11 mouse cellular contexts compared by ENCODE assay signal in the genomic region with DNA sequence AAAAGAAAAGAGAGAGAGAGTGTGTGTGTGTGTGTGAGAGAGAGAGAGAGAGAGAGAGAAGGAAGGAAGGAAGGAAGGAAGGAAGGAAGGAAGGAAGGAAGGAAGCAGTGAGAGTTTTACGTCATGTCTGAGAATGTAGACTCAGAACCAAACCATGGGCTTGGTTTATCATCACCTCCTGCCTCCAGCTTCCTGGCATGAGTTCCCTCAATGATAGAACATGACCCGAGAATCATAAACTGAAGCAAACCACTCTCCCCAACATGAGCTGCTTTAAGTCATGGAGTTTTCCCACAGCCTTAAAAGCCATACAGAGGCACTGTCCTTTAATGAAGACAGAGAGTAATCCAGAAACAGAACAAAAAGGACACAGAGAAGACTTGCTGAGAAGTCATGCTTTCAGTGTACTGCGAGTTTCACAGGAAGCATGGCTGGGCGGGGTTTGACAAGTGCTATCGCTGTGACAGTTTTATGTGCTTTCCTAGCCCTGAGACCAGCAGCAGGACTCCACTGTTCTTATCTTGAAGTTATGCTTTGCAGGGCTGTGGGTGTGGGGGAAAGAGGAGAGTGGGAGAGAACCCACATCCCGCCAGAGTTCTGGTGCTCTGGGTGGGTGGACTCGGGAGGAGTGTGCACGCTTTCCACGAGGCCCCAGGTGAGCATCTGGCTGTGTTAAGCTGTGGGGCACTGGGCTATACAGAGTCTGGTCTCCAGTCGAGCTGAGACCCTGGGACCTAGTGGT. TPM values are rescaled to one million over a fixed set of nuclear protein-coding genes. Genes with fewer than 3 reads are reported as not detected.
DNase-seq lines count a peak whose midpoint lies in the region; ATAC-seq and TF ChIP-seq lines count a peak whose summit lies in the region.
"Had no signal": no experiment of that assay in that cellular context is flagged by ENCODE, and none has a peak within 500 bp of the region (broad histone marks: within the 10 kb centered on the region; RNA-seq: fewer than 3 reads in every experiment).

No protein-coding gene starts in this region.

- no peak overlapping the region for H3K4me3 ChIP-seq in heart, embryonic 10.5 days
- no peak overlapping the region for H3K4me3 ChIP-seq in gastrocnemius, adult 2 months
- H3K4me3 ChIP-seq: hindbrain, embryonic 15.5 days; midbrain, embryonic 13.5 days had no signal

- H3K9me3 ChIP-seq in heart, embryonic 10.5 days = no peaks in the 10 kb centered on the region
- H3K9me3 ChIP-seq: hindbrain, embryonic 15.5 days; midbrain, embryonic 13.5 days had no signal

- H3K27me3 ChIP-seq in heart, embryonic 10.5 days (ENCODE audit: insufficient read depth, poor library complexity, severe bottlenecking) = no peaks in the 10 kb centered on the region
- H3K27me3 ChIP-seq: hindbrain, embryonic 15.5 days; midbrain, embryonic 13.5 days had no signal

- WGBS in heart, embryonic 10.5 days = 57% methylated on average over 10 of the region's 10 CpGs

- TF ChIP-seq CTCF in gastrocnemius, adult 2 months (IDR thresholded peaks at IDR 0.05) = no peak

- ATAC-seq in CD4-positive, CD25-positive, alpha-beta regulatory T cell, adult 4 months = peak; percentile 77
- ATAC-seq in hematopoietic stem cell, adult 5-6 weeks (replicated peaks in 1 of 2; ENCODE audit: insufficient read depth in 1 of 2, low FRiP score in 2 of 2, low TSS enrichment in 1 of 2, low read depth in 1 of 2, poor library complexity in 2 of 2, severe bottlenecking in 2 of 2) = peak; percentile 29 to 72; a peak in 2 of 4 replicates
- ATAC-seq in monocyte, adult 5-6 weeks (replicated peaks; ENCODE audit: insufficient number of reproducible peaks, low FRiP score, low TSS enrichment, poor library complexity, severe bottlenecking) = peak; percentile 61; the same call in 1 of the 2 replicates
- no peak for ATAC-seq in frontal cortex, adult (ENCODE audit: low TSS enrichment)
- ATAC-seq: midbrain, embryonic 13.5 days had no signal

- H3K4me1 ChIP-seq in heart, embryonic 10.5 days = peaks cover 15% of the 10 kb centered on the region
- H3K4me1 ChIP-seq: hindbrain, embryonic 15.5 days; midbrain, embryonic 13.5 days had no signal

- H3K36me3 ChIP-seq in heart, embryonic 10.5 days = no peaks in the 10 kb centered on the region
- H3K36me3 ChIP-seq: hindbrain, embryonic 15.5 days; midbrain, embryonic 13.5 days had no signal

- intact Hi-C loops in gastrocnemius, adult 2 months (cut with DNase I) = no loop called here

- no peak for DNase-seq in heart, embryonic 10.5 days (ENCODE audit: low spot score)
- DNase-seq in heart, postnatal 4 days = no peak
- no peak for DNase-seq in gastrocnemius, adult 2 months
- DNase-seq in ovary, adult 18-20 months (ENCODE audit: low spot score) = no peak
- DNase-seq: cerebellum, postnatal 10 days had no signal

- peak overlapping the region; percentile 80 for H3K27ac ChIP-seq in heart, embryonic 10.5 days
- H3K27ac ChIP-seq in gastrocnemius, adult 2 months = no peak overlapping the region
- H3K27ac ChIP-seq: hindbrain, embryonic 15.5 days; midbrain, embryonic 13.5 days had no signal

RNA-seq across cellular contexts. Expression of a gene that starts 9.7 kb away (rescaled TPM):
- polyA plus RNA-seq in heart, embryonic 10.5 days (2016; fragmentation: Nextera tagmentation; extraction: Ambion mirVana) = 4.2 and 4.4 TPM in 2 replicates
- total RNA-seq in heart, postnatal 4 days (2021) = 1 to 10 TPM; 6.8 TPM
- 10 to 100 TPM; 21.9 to 23.4 TPM for polyA plus RNA-seq in CD4-positive, CD25-positive, alpha-beta regulatory T cell, adult 4 months (2017; shearing (Covaris generic))
- total RNA-seq in hematopoietic stem cell, adult 5-6 weeks (2017) = 17.5 and 22.2 TPM in 2 replicates
- total RNA-seq in monocyte, adult 5-6 weeks (2017) = 145 to 315 TPM (median 203 TPM) in 3 replicates
- total RNA-seq in gastrocnemius, adult 2 months (2021) = 1 to 10 TPM; 1.5 to 2.3 TPM

RNA-seq across cellular contexts. Expression of a gene that starts 28.3 kb away (rescaled TPM):
- polyA plus RNA-seq in heart, embryonic 10.5 days (2016; fragmentation: Nextera tagmentation; extraction: Ambion mirVana) = 11.1 and 16.2 TPM in 2 replicates
- 10 to 100 TPM; 21.8 to 25.0 TPM for total RNA-seq in heart, postnatal 4 days (2021)
- polyA plus RNA-seq in CD4-positive, CD25-positive, alpha-beta regulatory T cell, adult 4 months (2017; shearing (Covaris generic)) = 10 to 100 TPM; 29.2 to 38.8 TPM
- 34.6 and 52.6 TPM in 2 replicates for total RNA-seq in hematopoietic stem cell, adult 5-6 weeks (2017)
- 148 to 312 TPM (median 231 TPM) in 3 replicates for total RNA-seq in monocyte, adult 5-6 weeks (2017)
- total RNA-seq in gastrocnemius, adult 2 months (2021) = 1 to 10 TPM; 1.4 to 1.6 TPM

RNA-seq across cellular contexts. Expression of a gene that starts 33.9 kb away (rescaled TPM):
- polyA plus RNA-seq in heart, embryonic 10.5 days (2016; fragmentation: Nextera tagmentation; extraction: Ambion mirVana) = 0.92 and 1.0 TPM in 2 replicates
- under 1 TPM; 0.26 to 0.99 TPM for total RNA-seq in heart, postnatal 4 days (2021)
- under 1 TPM in 1 of 2 experiments, not detected in 1; 0.42 TPM for polyA plus RNA-seq in CD4-positive, CD25-positive, alpha-beta regulatory T cell, adult 4 months (2017; shearing (Covaris generic))
- total RNA-seq in hematopoietic stem cell, adult 5-6 weeks (2017) = not detected in 2 replicates
- 34.6 to 61.0 TPM (median 35.2 TPM) in 3 replicates for total RNA-seq in monocyte, adult 5-6 weeks (2017)
- total RNA-seq in gastrocnemius, adult 2 months (2021) = not detected

Comparison
In these comparisons a context has a peak if more than half of its experiments do, and no peak if none do; other contexts are left out.
1. RNA of a gene that starts 28.3 kb away (total RNA-seq): 148 to 312 TPM in monocyte, adult 5-6 weeks, 34.6 to 52.6 TPM in hematopoietic stem cell, adult 5-6 weeks and 21.8 to 25.0 TPM in heart, postnatal 4 days; 1.4 to 1.6 TPM in gastrocnemius, adult 2 months; every median in the first group is over 4 times any median in the second.
2. RNA of a gene that starts 33.9 kb away (total RNA-seq): 34.6 to 61.0 TPM in monocyte, adult 5-6 weeks; 0.26 to 0.99 TPM in heart, postnatal 4 days, not detected in hematopoietic stem cell, adult 5-6 weeks and not detected in gastrocnemius, adult 2 months; every median in the first group is over 10 times any median in the second.